Mouse (Mus musculus) myocyte (in vitro differentiated cells): ENCODE results near the gene Dazap1.

Source experiments
- MAX ChIP-seq: IDR thresholded peaks from one replicate; pipeline ENCODE4 v1.6.1; 2011; ENCODE audit warnings: low read depth, mild to moderate bottlenecking, control low read depth
- POLR2A ChIP-seq: IDR thresholded peaks from one replicate; pipeline ENCODE4 v1.6.1; 2011; ENCODE audit warnings: low read depth, mild to moderate bottlenecking, control low read depth, moderate library complexity; ENCODE audit not compliant: insufficient read length
- POLR2AphosphoS2 ChIP-seq: IDR thresholded peaks from one replicate; pipeline ENCODE4 v1.6.1; 2011; ENCODE audit warnings: low read depth, control low read depth; ENCODE audit not compliant: insufficient read length

GRCm38 (mm10) chr10:80329273-80330081 lies 68.2 kb downstream of the Dazap1 start, which contains the start of the genes Pcsk4 and Reep6:
- no peak for TF ChIP-seq POLR2A
- TF ChIP-seq MAX, result no peak
- no peak for TF ChIP-seq POLR2AphosphoS2
